Mouse (Mus musculus) bone marrow, adult 2 months (tissue): ENCODE measurements at regions not wholly inside any gene's neighbourhood (a gene's known extent, or its start where the extent isn't known, plus 50 kb on each side); places are given as distances from the start of the nearest gene placed in this dataset.

ENCODE experiments used
- CTCF ChIP-seq: fragments of 200-500 bp; IDR thresholded peaks from 2 replicates; pipeline ENCODE4 v1.5.1; 2011; ENCODE audit warnings: low read length, control low read depth; ENCODE audit not compliant: control insufficient read depth, insufficient read depth
- POLR2A ChIP-seq: fragments of 200-500 bp; IDR thresholded peaks from 2 replicates; pipeline ENCODE4 v1.6.1; 2011; ENCODE audit warnings: low read depth, mild to moderate bottlenecking, control low read depth, low read length, borderline replicate concordance; ENCODE audit not compliant: control insufficient read depth

DNA sequence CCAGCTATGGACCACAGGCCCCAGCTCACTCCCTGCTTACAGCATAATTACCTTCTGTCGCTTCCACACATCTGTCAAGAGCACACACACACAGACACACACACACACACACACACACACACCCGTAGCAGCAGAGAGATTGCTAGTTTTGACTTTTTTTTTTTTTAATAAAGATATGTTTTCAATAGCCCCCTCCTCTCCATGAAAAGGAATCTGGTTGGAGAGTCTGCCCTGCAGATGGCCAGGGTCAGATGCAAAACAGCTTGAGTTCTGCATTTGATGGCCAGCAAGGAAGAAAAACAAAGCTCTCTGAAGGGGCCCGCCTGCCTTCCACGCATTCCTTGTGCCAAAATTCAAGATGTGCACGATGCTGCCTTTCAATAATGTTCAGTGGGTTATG is 99.8 kb upstream of the Castor2 start:
- no peak for TF ChIP-seq POLR2A
- no peak for TF ChIP-seq CTCF
